Mouse (Mus musculus): ENCODE measurements at regions not wholly inside any gene's neighbourhood (a gene's known extent, or its start where the extent isn't known, plus 50 kb on each side); places are given as distances from the start of the nearest gene placed in this dataset.

GRCm38 (mm10) chr9:50413514-50414335 is 69.0 kb upstream of the Rpl10-ps3 start:
- TF ChIP-seq CTCF (IDR thresholded peaks at IDR 0.05; ENCODE audit: extremely low read depth, insufficient read length, insufficient replicate concordance, low read depth, low read length), result no peak
- no peak for TF ChIP-seq POLR2A (IDR thresholded peaks at IDR 0.05; ENCODE audit: low read depth, low read length)

Measured in small intestine, adult 2 months (tissue).